In the genomic region with DNA sequence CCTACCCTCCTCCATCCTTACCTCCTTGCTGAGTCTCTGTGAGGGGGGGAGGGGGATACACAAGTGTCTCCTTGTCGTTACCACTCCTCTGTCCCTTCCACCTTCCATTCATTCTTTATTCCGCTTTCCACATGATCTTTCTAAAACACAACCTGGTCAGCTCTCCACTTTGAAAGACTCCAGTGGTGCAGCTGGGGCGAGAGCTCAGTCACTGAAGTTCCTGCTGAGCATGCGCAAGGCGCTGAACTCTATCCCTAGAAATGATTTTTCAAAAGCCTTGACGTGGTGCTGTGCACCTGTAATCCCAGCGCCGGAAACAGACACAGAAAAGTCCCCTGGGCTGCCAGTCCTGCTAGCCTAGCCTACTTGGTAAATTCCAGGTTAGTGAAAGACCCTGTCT, we compare ENCODE assay signal across 15 mouse cellular contexts.
"Had no signal": no experiment of that assay in that cellular context is flagged by ENCODE, and none has a peak within 500 bp of the region (broad histone marks: within the 10 kb centered on the region; RNA-seq: fewer than 3 reads in every experiment).

No protein-coding gene starts in this region.

- H3K27ac ChIP-seq: limb, embryonic 12.5 days; liver, embryonic 13.5 days; midbrain, embryonic 15.5 days; neural tube, embryonic 15.5 days; stomach, embryonic 15.5 days had no signal

- H3K4me3 ChIP-seq: limb, embryonic 12.5 days; liver, embryonic 13.5 days; lung, embryonic 15.5 days; midbrain, embryonic 15.5 days; myocyte; neural tube, embryonic 15.5 days; stomach, embryonic 15.5 days had no signal

- DNase-seq: kidney, adult 9 months; kidney, postnatal 10 days; kidney, postnatal 4 days; liver; liver, embryonic 13.5 days; liver, postnatal 0 days; lung, postnatal 14 days; spleen, adult 18-20 months; thymus, postnatal 36 days had no signal

- ATAC-seq: liver, postnatal 0 days had no signal

- H3K4me1 ChIP-seq: limb, embryonic 12.5 days; liver, embryonic 13.5 days; midbrain, embryonic 15.5 days had no signal

- H3K27me3 ChIP-seq: limb, embryonic 12.5 days; liver, embryonic 13.5 days; lung, embryonic 15.5 days; midbrain, embryonic 15.5 days; neural tube, embryonic 15.5 days; stomach, embryonic 15.5 days had no signal
